Mouse (Mus musculus): Measurements from ENCODE around the gene Sp1.
A peak's percentile ranks its signal among the peaks of the same experiment; 100 is the strongest.

The Sp1 gene

GRCm38 (mm10) chr15:102405489-102406195, at the start of gene Sp1:
Gene Sp1, plus strand, starts transcription at chr15:102406143.
- DNase-seq: peak; percentile 96 to 97

GRCm38 (mm10) chr15:102356501-102357325, 49.2 kb upstream of the Sp1 start:
- no peak for DNase-seq

GRCm38 (mm10) chr15:102358126-102358525, 47.8 kb upstream of the Sp1 start:
- DNase-seq: no peak

GRCm38 (mm10) chr15:102358834-102359233, 47.1 kb upstream of the Sp1 start:
- no peak for DNase-seq

- DNase-seq: no peak
Observed at GRCm38 (mm10) chr15:102362648-102363047, 43.3 kb upstream of the Sp1 start.

- no peak for DNase-seq
Observed at GRCm38 (mm10) chr15:102364678-102365077, 41.3 kb upstream of the Sp1 start.

- DNase-seq: no peak
Observed at GRCm38 (mm10) chr15:102366238-102366637, 39.7 kb upstream of the Sp1 start.

- no peak for DNase-seq
Observed at GRCm38 (mm10) chr15:102366733-102367344, 39.1 kb upstream of the Sp1 start, which contains the start of gene Sp7. Gene Sp7, minus strand, starts transcription at chr15:102367182.

- DNase-seq: no peak
Observed at GRCm38 (mm10) chr15:102369972-102370371, 36.0 kb upstream of the Sp1 start.

- DNase-seq: no peak
Observed at GRCm38 (mm10) chr15:102370727-102371126, 35.2 kb upstream of the Sp1 start.

GRCm38 (mm10) chr15:102376453-102377162, 29.3 kb upstream of the Sp1 start:
- DNase-seq: peak; percentile 29 to 48

GRCm38 (mm10) chr15:102377163-102377543, 28.8 kb upstream of the Sp1 start:
- peak; percentile 66 to 86 for DNase-seq

- peak in 1 of 2 experiments; percentile 11 for DNase-seq
Observed at GRCm38 (mm10) chr15:102377810-102378262, 28.1 kb upstream of the Sp1 start.

- DNase-seq: peak; percentile 55 to 78
Observed at GRCm38 (mm10) chr15:102381575-102381974, 24.4 kb upstream of the Sp1 start.

GRCm38 (mm10) chr15:102383671-102384070, 22.3 kb upstream of the Sp1 start:
- no peak for DNase-seq

GRCm38 (mm10) chr15:102386640-102387039, 19.3 kb upstream of the Sp1 start:
- no peak for DNase-seq

- DNase-seq: no peak
Observed at GRCm38 (mm10) chr15:102388942-102389341, 17.0 kb upstream of the Sp1 start.

- no peak for DNase-seq
Observed at GRCm38 (mm10) chr15:102392520-102392919, 13.4 kb upstream of the Sp1 start.

- no peak for DNase-seq
Observed at GRCm38 (mm10) chr15:102393584-102394014, 12.3 kb upstream of the Sp1 start.

GRCm38 (mm10) chr15:102395061-102395460, 10.9 kb upstream of the Sp1 start:
- DNase-seq: no peak

- no peak for DNase-seq
Observed at GRCm38 (mm10) chr15:102398629-102399028, 7.3 kb upstream of the Sp1 start.

Data from spleen, adult 18-20 months (tissue).